Mouse (Mus musculus): Measurements from ENCODE around the gene Cda.

DNA sequence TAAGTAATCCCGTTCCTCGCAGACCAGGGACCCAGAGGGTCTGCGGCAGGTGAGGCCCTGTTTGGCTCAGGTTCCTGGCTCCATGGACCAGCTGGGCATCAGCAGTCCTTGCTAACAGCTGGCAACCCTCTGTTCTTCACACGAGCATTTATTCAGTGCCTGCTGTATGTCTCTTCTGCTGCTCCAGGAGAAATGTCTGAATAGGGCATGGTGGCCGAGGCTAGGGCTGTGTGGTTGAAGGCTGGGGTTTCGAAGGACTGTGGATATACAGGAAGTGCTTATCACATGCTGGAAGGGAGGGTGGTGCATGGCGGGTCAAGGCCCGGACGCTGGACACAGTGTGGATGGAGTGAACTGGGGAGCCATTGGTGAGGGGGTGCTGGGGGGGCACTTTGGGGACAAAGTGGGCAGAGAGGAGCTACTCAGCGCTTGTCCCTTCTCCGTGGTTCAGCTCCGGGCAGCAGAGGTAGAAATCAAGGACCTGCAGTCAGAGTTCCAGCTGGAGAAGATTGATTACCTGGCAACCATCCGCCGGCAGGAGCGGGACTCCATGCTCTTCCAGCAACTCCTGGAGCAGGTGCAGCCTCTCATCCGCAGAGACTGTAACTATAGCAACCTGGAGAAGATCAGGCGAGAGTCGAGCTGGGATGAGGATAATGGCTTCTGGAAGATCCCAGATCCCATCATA, 74.4 kb downstream of the Cda start:
- TF ChIP-seq POLR2A (IDR thresholded peaks at IDR 0.05; ENCODE audit: low read depth, low read length) (no peak), CTCF (IDR thresholded peaks at IDR 0.05; ENCODE audit: borderline replicate concordance, insufficient read depth, low read length) (no peak)
